Mouse (Mus musculus) adrenal gland, adult 10 weeks (tissue): Measurements from ENCODE around the gene A730049H05Rik. TPM values are rescaled to one million over a fixed set of nuclear protein-coding genes. Genes with fewer than 3 reads are reported as not detected.

ENCODE experiments used
- polyA plus RNA-seq: library from polyadenylated mRNA; stranded (reverse); fragments of 350-450 nt; fragmentation: Illumina TruSeq; extraction: RNeasy Lipid Tissue Mini Kit (QIAGEN cat#74804); gene quantifications from one replicate; pipeline ENCODE4 v1.2.3, GENCODE M21; 2014; ENCODE audit warnings: low read depth, low replicate concordance

Gene A730049H05Rik
- 5.3 TPM for polyA plus RNA-seq

GRCm38 (mm10) chr6:92816311-92816751, at the start of gene A730049H05Rik:
A730049H05Rik (plus strand) TSS chr6:92816478.

GRCm38 (mm10) chr6:92869089-92869581, 52.9 kb downstream of the A730049H05Rik start, which contains the start of gene Gm15737:
Gm15737 (plus strand) TSS chr6:92869357.

Other genes starting within 250 kb of the A730049H05Rik start
- 12.2 TPM for gene Prickle2, start 110.3 kb upstream of the A730049H05Rik start, polyA plus RNA-seq
- gene Gm15737, start 52.9 kb downstream of the A730049H05Rik start, polyA plus RNA-seq = not detected
- 12.0 TPM for gene Adamts9, start 127.0 kb downstream of the A730049H05Rik start, polyA plus RNA-seq